Mouse (Mus musculus) frontal cortex, postnatal 25 days (tissue): Measurements from ENCODE around the gene Ror2.

ENCODE experiments used
- DNase-seq, 2 experiments: peaks; one replicate each; pipeline ENCODE4 v3.0.0; 2022; ENCODE audit warnings: low spot score in 2 of 2

Ror2 gene

DNA sequence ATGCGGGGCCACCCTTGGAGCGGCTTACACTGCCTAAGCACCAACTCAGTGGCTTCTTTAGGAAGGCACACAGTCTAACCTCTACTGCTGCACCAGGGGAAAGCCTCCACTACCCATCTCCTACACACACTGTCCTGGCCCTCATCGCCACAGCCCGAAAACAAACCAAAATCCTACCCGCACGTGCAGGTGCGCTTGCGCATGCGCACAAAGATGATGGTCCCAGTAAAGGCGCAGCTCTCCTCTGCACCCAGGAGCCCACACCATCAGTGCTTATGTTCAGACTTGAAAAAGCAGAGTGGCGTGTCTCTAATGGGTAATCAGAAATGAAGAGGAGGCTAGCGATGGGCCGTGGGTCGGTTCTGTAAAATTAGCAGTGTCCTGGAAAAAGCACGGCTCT, 91.6 kb downstream of the Ror2 start:
- no peak for DNase-seq

DNA sequence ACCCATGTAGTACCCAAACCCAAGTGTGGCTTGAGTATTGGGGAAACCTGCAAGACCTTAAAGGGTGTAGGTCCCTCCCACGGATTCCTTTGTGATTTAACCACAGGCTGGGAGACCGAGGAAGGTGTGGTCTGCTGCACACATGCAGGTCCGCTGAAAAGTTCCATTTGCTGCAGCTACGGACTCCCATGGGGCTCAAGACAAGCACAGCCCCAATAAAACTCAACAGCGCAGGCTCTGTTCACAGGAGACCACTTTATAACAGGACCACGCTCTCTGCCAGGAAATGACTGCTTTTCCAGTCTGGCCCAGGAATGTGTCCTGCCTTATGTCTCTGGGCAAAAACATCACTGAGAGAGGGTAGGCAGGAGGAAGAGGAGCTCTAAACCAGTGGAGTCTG, 92.2 kb downstream of the Ror2 start:
- DNase-seq = no peak

DNA sequence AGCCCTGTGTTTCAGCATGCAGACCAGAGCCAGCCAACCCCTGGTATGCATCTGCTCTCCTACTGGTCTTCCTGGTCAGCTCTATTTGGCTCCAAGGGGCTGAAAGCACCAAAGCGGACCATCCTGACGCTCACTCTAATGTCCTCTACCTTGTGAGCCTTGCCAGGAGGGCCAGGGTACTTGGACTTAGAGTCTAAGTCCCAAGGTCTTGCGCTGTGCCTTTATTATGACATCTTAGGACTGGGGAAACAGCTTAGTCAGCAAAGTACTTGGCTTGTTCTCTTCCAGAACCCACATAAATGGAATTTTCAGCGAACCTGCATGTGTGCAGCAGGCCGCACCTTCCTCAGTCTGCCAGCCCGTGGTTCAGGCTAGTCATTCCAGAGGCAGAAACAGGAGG, 93.6 kb downstream of the Ror2 start:
- no peak for DNase-seq

DNA sequence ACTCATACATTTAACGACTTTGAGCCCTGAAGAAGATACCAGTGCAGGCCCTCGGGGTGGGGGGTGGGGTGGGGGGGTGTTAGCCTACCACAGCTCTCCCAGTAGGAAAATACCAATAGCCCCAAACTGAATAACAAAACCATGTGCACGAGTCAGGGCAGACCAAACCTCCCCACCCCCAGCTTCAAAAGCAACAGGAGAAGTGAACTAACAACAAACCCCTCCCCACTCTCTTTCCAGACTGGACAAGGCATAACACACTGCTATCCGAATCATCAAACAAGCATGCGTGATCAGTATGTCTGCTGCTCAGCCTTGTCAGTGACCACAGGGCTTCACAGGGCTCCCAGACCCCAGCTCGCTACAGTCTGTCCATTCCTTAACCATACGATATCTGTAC, 94.3 kb downstream of the Ror2 start:
- DNase-seq = no peak

DNA sequence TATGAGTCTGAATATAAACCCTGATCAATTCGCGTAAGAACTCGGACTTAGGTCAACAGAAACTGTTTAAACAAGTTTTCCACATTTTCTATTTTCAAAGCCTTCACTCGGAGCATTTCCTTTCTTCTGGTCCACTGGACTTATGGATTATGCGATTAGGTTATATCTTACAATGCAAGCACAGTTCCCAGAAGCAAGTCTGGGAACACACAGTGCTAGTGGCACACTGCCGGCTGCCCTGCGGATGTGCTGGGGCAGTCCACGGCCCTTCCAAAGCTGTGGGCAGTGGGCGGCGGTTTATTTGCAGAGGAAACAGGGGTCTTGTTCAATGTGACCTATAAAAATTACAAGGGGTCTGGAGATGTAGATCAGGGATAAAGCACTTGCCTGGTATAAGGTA, 97.0 kb downstream of the Ror2 start:
- no peak for DNase-seq

DNA sequence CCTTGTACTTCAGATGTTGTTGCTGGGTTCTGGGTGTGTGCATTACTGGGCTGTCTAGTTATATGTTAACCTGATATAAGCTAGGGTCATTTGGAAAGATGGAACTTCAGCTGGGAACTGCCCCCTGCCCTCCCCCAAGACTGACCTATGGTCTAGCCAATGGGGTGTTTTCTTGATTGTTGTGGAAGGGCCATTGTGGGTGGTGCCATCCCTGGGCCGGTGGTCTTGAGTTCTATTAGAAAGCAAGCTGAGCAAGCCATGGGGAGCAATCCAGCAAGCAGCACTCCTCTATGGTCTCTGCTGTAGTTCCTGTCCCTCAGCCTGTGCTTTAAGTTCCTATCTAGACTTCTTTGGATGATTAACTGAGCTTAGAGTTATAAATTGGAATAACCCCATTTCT, 101.1 kb downstream of the Ror2 start:
- no peak for DNase-seq

DNA sequence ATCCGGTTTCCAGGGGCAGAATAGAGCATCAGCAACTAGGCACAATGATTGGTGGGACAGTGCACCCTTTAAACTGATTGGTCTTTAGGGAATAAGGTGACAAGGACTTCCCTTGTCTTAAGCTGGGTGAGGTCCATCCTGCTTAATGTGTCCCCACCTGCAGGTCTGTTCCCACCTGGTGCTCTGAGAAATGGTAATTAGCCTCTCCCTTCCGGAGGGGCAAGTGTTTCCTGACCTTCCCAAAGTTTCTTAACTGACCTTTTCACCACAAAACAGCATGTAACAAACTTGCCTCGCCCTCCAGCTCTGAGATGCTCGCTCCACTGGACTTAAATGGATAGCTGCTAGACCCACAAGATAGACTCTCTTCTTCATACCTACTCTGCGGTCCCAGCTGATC, 101.8 kb downstream of the Ror2 start:
- no peak for DNase-seq

DNA sequence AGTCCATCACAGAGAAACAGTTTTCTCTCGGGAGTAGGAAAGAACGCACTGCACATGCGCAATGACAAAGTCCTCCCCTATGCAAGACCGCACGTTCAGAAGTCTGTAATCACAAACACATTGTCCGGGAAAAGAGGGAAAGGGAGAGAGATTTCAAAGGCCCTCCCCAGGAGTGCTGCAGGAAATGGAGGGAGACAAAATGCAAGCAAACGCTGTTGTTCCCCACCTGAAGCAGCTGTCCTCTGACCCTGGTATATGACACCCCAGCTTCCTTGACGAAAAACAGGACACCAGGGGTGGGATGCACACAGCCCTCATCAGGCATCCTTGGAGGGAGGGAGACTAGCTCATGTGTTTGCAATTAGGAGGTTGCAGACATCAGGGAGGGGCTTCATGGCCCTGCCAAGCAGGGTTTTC, 102.8 kb downstream of the Ror2 start:
- DNase-seq = no peak

DNA sequence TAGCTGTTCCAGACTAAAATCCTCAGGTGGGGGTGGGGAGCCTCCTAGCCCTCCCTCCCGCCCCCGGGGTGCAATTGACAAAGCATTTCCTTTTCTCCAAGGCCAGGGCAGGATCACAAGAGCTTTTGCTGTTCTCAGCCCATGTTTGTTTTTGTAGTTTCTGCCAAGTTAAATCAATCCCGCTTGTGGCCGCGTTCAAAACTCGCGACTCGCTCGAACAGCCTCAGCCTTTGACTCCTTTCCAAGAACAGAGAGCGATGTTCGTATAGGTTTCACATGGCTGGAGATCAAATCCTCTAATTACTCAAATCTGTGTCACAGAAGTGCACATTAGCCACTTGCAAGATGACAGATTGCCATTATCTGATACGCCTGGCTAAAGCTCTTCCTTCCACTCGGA, 107.3 kb downstream of the Ror2 start:
- DNase-seq = no peak

DNA sequence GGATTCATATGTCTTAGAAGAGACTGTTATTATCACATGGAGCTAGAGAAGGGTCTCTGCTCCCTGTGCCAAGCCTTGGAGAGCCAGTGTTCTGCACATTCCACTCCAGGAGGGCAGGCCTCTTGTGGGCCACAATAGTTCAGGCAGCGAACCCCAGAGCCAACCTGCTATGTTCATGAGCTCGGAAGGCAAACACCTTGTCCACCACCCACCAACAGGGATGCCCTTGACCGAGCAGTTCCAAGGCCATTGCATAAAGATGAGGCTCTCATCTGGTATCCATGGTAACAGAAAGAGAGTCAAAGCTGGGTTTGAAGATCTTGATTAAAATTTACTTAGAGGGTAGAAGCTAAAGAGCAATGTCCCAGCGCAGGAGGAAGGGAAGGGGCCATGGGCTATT, 107.8 kb downstream of the Ror2 start:
- no peak for DNase-seq

DNA sequence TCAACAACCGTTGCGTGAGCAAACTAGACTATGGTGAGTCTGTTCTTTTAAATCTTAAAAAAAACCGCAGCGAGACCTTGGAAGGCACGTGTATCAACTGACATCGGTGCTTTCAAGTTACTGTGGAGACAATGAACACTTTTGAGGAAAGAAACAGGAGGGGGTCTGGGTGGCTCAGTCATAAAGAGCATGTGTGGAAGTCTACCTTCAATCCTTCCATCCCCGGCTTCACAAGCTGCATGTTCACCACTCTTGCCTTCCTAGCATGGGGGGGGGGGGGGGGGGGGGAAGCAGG, 108.6 kb downstream of the Ror2 start:
- DNase-seq = no peak

DNA sequence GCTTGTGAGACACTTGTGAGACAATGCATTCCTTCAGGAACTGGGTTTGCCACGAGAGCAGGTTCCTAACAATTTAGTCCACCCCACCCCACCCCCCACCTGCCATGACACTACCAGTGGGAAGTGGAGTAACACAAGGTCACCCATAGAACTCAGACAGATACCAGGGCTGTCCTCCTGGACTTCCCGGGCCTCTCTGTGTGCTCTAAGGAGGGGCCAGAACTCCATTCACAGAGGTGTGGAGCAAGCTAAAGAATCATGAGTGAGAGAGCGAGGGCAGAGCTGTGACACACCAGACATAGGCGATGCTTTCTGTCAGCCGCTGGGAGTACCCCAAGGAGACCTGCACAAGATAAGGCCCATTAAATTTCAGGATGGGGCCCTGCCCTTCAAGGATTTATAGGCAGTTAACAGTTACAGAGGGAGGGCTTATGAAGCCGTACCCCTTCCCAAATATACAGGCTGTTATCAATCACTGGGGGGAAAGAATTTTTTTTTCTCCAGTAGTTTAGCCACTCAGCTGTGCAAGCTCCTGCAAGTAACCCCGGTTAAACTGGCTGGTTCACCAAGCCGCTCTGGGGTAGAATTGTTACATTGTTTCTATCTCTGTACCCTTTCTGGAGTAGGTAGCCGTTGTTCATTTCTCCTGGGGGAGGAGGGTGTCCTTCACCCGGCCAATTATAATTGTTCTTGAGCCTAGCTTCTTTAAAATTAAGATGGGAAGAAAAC, 109.1 kb downstream of the Ror2 start:
- no peak for DNase-seq

DNA sequence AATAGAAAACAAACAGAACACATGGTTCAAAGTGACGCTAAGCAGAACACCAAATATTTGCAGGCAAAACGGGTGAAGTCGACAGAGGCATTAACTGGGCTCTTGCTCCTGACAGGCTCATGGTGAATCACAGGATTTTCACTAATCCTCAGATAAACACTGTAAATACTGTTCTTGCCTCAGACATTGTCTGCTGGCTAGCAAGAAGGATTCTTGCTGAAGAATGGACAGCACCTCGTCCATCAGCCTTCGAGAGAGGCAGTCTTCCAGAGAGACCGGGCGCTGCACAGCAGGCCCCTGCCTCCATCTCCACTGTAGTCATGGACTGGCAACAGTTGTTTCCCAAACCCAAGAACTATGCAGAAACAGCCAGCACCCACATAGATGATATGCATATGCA, 110.9 kb downstream of the Ror2 start:
- DNase-seq = no peak

DNA sequence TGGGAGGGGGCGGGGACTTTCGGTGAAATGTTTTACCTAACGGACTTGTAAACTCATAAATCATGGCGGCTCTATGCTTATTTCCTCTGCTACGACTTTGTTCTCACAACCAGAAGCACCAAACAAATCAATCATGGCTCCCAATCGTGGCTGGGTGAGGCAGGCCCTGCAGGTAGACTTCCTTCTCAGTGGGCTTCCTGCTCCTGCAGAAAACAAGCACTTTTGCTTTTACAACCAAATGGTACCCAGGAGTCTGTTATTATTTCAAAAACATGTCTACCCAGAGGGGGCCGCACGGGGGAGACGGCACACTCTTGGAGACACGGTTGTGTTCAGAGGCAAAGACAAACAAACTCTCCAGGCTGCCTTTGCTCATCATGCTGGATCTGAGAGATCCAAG, 122.3 kb downstream of the Ror2 start:
- no peak for DNase-seq

DNA sequence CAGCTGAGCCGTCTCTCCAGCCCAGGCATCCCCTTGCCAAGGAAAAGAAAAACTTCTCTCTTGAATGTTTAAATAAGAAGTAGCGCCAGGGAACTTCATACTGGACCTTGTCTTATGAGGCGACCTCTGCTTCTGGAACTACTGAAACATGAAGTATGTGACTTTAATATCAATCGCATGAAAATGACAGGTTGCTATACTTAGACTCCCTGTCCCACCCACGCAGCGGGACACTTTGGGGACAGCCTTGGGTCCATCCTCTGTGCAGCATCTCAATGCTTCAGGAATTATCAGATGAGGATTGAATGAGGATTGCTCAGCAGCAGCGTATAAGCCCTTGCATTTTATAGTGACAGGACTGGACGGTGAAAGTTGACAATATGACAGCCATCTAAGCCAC, 122.9 kb downstream of the Ror2 start:
- DNase-seq = no peak

DNA sequence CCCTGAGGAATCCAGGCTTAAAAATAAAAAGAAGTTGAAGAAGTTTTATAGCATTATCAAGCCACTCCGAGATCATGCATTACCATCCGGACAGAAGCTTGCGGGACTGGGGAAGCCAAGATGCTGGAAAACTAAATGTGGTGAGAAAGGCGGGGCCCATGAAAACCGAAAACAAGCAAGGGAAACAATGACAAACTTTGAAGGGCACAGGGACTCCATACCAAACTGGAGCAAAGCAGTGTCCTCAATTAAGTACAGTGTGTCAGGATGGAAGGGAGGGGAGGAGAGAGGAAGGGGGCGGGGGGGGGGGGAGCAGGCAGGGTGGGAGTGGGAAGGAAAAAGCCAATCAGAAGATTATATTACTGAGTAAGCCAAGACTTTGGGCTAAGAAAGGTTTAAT, 126.4 kb downstream of the Ror2 start:
- DNase-seq = no peak

DNA sequence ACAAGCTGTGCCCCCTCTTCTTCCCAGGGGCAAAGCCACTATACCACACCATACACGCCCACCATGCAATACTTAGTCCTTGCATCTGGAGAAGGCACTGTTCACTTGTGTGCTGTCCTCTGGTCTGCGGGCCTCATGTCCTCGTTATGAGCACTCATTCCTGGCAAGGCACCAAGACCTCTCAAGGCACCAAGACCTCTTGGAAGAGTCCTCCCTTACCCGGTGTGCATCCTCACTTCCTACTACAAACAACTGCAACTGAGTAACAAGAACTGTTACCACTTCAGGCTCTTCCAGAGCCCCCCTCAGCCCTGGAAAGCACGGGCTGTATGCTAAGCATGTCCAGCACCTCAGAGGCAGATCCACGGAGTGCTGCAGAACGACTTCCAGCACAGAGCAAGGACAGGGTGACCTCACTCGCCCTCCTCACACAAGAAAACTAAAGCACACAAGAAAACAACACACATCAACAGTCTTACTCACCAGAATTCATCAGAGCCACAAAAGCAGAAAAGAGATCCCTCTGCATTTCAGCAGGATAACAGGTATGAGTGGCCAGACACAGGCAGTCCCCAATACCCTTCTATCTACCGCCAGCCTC, 127.4 kb downstream of the Ror2 start:
- no peak for DNase-seq

DNA sequence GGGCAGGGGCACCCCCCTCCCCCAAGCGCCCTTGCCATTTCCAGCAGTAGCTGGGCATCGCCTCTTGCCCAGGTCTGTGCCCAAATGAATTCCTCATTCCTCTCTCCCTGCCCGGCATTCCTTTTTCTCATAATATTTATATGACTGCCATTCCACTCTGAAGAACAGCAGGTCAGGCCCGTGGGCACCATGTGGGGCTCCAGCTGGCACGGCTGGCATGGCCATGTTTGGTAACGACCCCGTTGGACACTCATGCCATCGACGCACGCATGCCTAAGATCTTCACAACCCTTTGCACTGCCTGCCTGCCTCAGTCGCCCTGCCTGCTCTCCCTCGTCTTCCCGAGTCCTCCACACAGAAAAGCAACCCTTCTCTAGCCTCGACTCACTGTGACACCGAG, 129.0 kb downstream of the Ror2 start:
- DNase-seq = no peak

DNA sequence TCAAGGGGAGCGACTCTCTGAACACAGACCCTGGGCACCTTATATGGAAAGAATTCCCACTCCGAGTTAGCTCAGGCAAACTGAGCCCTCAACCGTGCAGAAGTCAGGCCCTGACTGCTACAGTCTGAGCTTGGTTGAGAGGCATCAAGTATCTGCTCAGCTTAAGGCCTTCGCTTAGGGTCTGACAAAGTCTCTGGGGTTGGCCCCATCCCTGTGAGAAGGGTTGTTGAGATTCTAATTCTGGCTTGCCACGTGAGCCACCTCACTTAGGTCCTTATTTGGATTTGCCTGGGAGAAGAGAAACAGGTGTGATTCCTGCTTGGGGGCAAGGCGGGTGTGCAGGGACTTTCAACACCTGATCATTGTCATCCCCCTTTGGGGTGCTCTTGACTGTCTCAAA, 129.6 kb downstream of the Ror2 start:
- DNase-seq = no peak

DNA sequence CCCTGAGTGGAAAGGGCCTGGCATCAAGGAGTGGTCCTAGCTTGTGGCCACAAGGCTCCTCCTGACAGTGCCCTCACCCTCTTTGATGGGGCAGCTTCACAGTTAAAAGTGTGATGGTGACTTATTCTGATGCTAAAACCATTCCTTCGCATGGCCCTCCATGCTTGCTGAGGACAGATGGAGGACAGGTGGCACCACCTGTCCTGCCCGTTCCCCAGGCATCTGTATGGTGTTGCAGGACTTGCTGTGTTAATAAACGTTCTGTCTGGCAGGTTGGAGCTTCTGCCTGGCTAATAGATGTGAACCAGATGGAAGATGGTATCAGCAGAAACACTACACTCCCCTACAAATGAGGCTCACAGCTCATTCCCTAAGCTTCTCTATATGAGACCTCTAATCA, 140.4 kb downstream of the Ror2 start:
- no peak for DNase-seq

DNA sequence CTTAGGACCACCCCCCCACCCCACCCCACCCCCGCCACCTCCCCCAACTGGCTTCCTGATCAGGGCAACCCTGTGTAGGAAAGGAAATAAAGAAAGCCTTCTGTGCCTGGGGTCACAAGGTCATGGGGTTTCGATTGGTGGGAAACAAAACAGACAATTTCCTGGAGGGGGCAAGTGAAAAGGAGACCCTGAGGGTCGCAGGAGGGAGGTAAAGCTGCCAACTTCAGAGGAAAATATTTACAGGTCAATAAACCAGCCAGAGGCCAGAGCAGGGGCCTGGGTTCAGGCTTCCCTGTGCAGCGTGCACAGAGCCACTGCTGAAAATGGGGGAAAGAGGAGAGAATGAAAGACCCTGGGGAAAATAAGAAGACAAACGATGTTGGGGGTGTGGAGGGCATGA, 142.8 kb downstream of the Ror2 start:
- DNase-seq = no peak

DNA sequence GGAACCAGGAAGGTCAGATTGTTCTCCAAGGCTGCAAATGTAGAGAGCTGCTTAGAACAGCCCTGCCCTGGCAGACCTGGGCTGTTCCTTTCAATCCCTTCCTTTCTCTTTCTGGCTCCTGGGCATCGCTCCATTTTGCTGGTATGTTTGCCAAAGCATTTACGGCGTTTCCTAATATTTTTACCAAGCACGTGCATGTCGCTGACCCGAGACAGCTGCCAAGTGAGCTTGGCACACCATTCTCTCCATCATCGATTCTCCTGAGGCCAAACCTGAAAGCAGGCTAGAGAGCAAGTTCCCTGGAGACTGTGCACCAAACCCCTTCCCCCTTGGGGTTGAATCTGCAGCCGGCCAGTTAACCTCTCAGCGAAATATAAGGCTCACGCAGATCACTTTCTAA, 143.7 kb downstream of the Ror2 start:
- no peak for DNase-seq

DNA sequence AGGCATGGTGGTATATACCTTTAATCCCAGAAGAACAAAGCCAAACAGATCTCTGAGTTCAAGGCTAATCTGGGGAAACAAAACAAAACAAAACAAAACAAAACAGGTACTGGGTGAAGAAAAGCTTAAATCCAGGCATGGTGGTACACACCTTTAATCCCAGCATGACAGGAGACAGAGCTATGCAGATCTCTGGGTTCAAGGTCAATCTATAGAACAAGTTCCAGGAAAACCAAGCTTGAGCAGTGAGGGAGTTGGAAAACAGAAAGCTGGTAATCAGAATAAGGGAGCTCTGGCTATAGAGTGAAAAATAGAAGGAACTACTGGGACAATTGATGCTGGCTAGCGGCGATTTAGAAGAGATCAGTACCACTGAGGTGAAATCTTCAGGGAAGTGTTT, 145.6 kb downstream of the Ror2 start:
- no peak for DNase-seq

DNA sequence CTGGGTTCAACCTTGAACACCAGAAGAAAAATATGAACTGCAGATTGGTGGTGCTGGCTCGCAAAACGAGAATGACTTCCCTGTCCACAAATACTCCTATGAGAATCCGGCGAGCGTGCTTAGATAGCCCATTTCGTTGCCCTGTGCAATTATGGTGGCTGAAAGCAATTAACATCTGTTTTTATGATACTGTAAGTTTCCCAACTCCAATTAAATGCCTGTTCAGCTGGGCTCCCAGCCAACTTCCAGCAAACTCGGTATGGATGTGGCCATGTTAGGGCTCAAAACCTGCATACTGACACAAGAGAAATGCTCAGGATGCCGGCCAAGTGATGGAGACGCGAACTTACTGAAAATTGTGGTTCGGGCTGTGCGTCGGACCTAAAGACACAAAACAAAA, 155.4 kb downstream of the Ror2 start:
- no peak for DNase-seq
